In genomic region chr9:21220490-21221382, GRCm38 (mm10) we compare ENCODE assay signal across 8 mouse cellular contexts. TPM values are rescaled to one million over a fixed set of nuclear protein-coding genes. Genes with fewer than 3 reads are reported as not detected.
DNase-seq lines count a peak whose midpoint lies in the region; ATAC-seq lines count a peak whose summit lies in the region.

No protein-coding gene starts in this region.

- DNase-seq in MEL-GATA-1-ER (ENCODE audit: extremely low read depth, low read depth), result peak; percentile 96
- peak; percentile 99 for DNase-seq in cerebellum, adult 9-10 months
- DNase-seq in hindbrain, embryonic 11.5 days (ENCODE audit: low spot score), result peak; percentile 93
- peak; percentile 95 to 96 for DNase-seq in layer of hippocampus, postnatal 10 days (ENCODE audit: low spot score in 2 of 2)
- peak; percentile 95 for DNase-seq in lung, postnatal 10 days
- peak; percentile 90 for DNase-seq in ovary, postnatal 36 days (ENCODE audit: low spot score)
- DNase-seq in thymus, postnatal 25 days, result peak; percentile 95

- H3K9me3 ChIP-seq in hindbrain, embryonic 11.5 days (ENCODE audit: control insufficient read depth, low read length), result no peaks in the 10 kb centered on the region

- H3K36me3 ChIP-seq in hindbrain, embryonic 11.5 days (ENCODE audit: control insufficient read depth, insufficient read depth, low read length), result no peaks in the 10 kb centered on the region

- ATAC-seq in frontal cortex, adult (ENCODE audit: low TSS enrichment), result peak; percentile 97
- ATAC-seq in hindbrain, embryonic 11.5 days (ENCODE audit: low FRiP score), result peak; percentile 86

- peak overlapping the region; percentile 6; the same call in 1 of the 2 replicates for H3K4me3 ChIP-seq in hindbrain, embryonic 11.5 days (ENCODE audit: low read depth, low read length)

- WGBS in hindbrain, embryonic 11.5 days, result 16% methylated on average over 21 of the region's 21 CpGs

- no peaks in the 10 kb centered on the region for H3K4me1 ChIP-seq in hindbrain, embryonic 11.5 days (replicated peaks; ENCODE audit: control insufficient read depth, insufficient read depth, low read length)

- H3K27ac ChIP-seq in hindbrain, embryonic 11.5 days (ENCODE audit: low read depth, low read length), result no peak overlapping the region

- 0 out of 2 replicates have a peak overlapping the region, but pooled peaks have one; percentile 3 for H3K4me2 ChIP-seq in hindbrain, embryonic 11.5 days (replicated peaks; ENCODE audit: low read depth, low read length)

- H3K27me3 ChIP-seq in hindbrain, embryonic 11.5 days (ENCODE audit: control insufficient read depth, insufficient read depth, low read length), result no peaks in the 10 kb centered on the region

- H3K9ac ChIP-seq in hindbrain, embryonic 11.5 days (ENCODE audit: low read depth, low read length), result no peak overlapping the region

RNA-seq across cellular contexts. Expression of gene Keap1, which starts 18.4 kb away (rescaled TPM):
- polyA plus RNA-seq in hindbrain, embryonic 11.5 days (2014; fragmentation: Nextera tagmentation; extraction: Ambion mirVana), result 23.6 and 23.7 TPM in 2 replicates
- 10 to 100 TPM; 51.7 to 56.5 TPM for total RNA-seq in layer of hippocampus, postnatal 10 days (2021)

RNA-seq across cellular contexts. Expression of gene S1pr5, which starts 27.5 kb away (rescaled TPM):
- 0.59 and 0.73 TPM in 2 replicates for polyA plus RNA-seq in hindbrain, embryonic 11.5 days (2014; fragmentation: Nextera tagmentation; extraction: Ambion mirVana)
- total RNA-seq in layer of hippocampus, postnatal 10 days (2021), result 1 to 10 TPM; 2.4 to 3.0 TPM

RNA-seq across cellular contexts. Expression of gene Atg4d, which starts 44.4 kb away (rescaled TPM):
- 45.3 and 50.6 TPM in 2 replicates for polyA plus RNA-seq in hindbrain, embryonic 11.5 days (2014; fragmentation: Nextera tagmentation; extraction: Ambion mirVana)
- 10 to 100 TPM; 28.8 to 29.4 TPM for total RNA-seq in layer of hippocampus, postnatal 10 days (2021)

RNA-seq across cellular contexts. Expression of gene Pde4a, which starts 55.2 kb away (rescaled TPM):
- 5.2 and 5.7 TPM in 2 replicates for polyA plus RNA-seq in hindbrain, embryonic 11.5 days (2014; fragmentation: Nextera tagmentation; extraction: Ambion mirVana)
- total RNA-seq in layer of hippocampus, postnatal 10 days (2021), result 10 to 100 TPM; 58.9 to 59.5 TPM
